Mouse (Mus musculus): ENCODE results near the gene Ocln. TPM values are rescaled to one million over a fixed set of nuclear protein-coding genes. Genes with fewer than 3 reads are reported as not detected.
A peak's percentile ranks its signal among the peaks of the same experiment; 100 is the strongest.

Gene Ocln
- total RNA-seq, 1 experiment: 6.2 TPM

- Histone ChIP-seq H3K9ac (ENCODE audit: insufficient read depth, low read depth, low read length, poor library complexity, severe bottlenecking) (peak overlapping the region; percentile 94), H3K9me3 (ENCODE audit: control insufficient read depth, insufficient read depth, low read depth, low read length) (no peaks in the 10 kb centered on the region), H3K4me3 (ENCODE audit: insufficient read depth in 1 of 2, low read depth in 1 of 2, low read length in 2 of 2, poor library complexity in 1 of 2, severe bottlenecking in 1 of 2) (peak overlapping the region; percentile 96 to 99), H3K4me1 (ENCODE audit: control insufficient read depth in 2 of 2, insufficient read depth in 2 of 2, low read length in 2 of 2, poor library complexity in 1 of 2) (peaks cover 0 to 3% of the 10 kb centered on the region in 2 experiments; a peak in 1 of 4 replicates), H3K27ac (ENCODE audit: insufficient read depth, low read depth, low read length, poor library complexity, severe bottlenecking) (no peak overlapping the region), H3K36me3 (ENCODE audit: control insufficient read depth, insufficient read depth, low read length, poor library complexity, severe bottlenecking) (peaks cover 6% of the 10 kb centered on the region; the same call in 1 of the 2 replicates)
- DNase-seq (ENCODE audit: low read depth, low spot score): no peak
- TF ChIP-seq MAFK (IDR thresholded peaks at IDR 0.05; ENCODE audit: insufficient read depth, low read depth, low read length) (no peak), HCFC1 (IDR thresholded peaks at IDR 0.05; ENCODE audit: borderline replicate concordance, insufficient read depth, low read length) (no peak), ZC3H11A (IDR thresholded peaks at IDR 0.05; ENCODE audit: borderline replicate concordance, low read depth, low read length) (no peak), ZNF384 (IDR thresholded peaks at IDR 0.05; ENCODE audit: low read depth, low read length) (no peak), CHD2 (IDR thresholded peaks at IDR 0.05; ENCODE audit: low read depth, low read length) (no peak)
- in situ Hi-C loops (cut with MboI; ENCODE audit: low sequenced_read_pairs in 2 of 2, unreplicated experiment in 2 of 2): no loop called here
Observed at GRCm38 (mm10) chr13:100491623-100492022, 60.9 kb downstream of the Ocln start.

- Histone ChIP-seq H3K36me3 (ENCODE audit: control insufficient read depth, insufficient read depth, low read length, poor library complexity, severe bottlenecking) (peaks cover 7% of the 10 kb centered on the region; the same call in 1 of the 2 replicates), H3K27ac (ENCODE audit: insufficient read depth, low read depth, low read length, poor library complexity, severe bottlenecking) (no peak overlapping the region), H3K9me3 (ENCODE audit: control insufficient read depth, insufficient read depth, low read depth, low read length) (no peaks in the 10 kb centered on the region), H3K4me3 (ENCODE audit: insufficient read depth in 1 of 2, low read depth in 1 of 2, low read length in 2 of 2, poor library complexity in 1 of 2, severe bottlenecking in 1 of 2) (no peak overlapping the region), H3K9ac (ENCODE audit: insufficient read depth, low read depth, low read length, poor library complexity, severe bottlenecking) (no peak overlapping the region), H3K4me1 (ENCODE audit: control insufficient read depth in 2 of 2, insufficient read depth in 2 of 2, low read length in 2 of 2, poor library complexity in 1 of 2) (peaks cover 0 to 3% of the 10 kb centered on the region in 2 experiments; a peak in 1 of 4 replicates)
- no peak for DNase-seq (ENCODE audit: low read depth, low spot score)
- TF ChIP-seq CHD2 (IDR thresholded peaks at IDR 0.05; ENCODE audit: low read depth, low read length): no peak
- no peak for TF ChIP-seq ZNF384 (IDR thresholded peaks at IDR 0.05; ENCODE audit: low read depth, low read length)
- no peak for TF ChIP-seq ZC3H11A (IDR thresholded peaks at IDR 0.05; ENCODE audit: borderline replicate concordance, low read depth, low read length)
- TF ChIP-seq MAFK (IDR thresholded peaks at IDR 0.05; ENCODE audit: insufficient read depth, low read depth, low read length): no peak
- TF ChIP-seq HCFC1 (IDR thresholded peaks at IDR 0.05; ENCODE audit: borderline replicate concordance, insufficient read depth, low read length): no peak
- in situ Hi-C loops (cut with MboI; ENCODE audit: low sequenced_read_pairs in 2 of 2, unreplicated experiment in 2 of 2): no loop called here
Observed at GRCm38 (mm10) chr13:100490424-100490823, 62.1 kb downstream of the Ocln start.

- TF ChIP-seq ZNF384 (IDR thresholded peaks at IDR 0.05; ENCODE audit: low read depth, low read length): no peak
- no peak for TF ChIP-seq HCFC1 (IDR thresholded peaks at IDR 0.05; ENCODE audit: borderline replicate concordance, insufficient read depth, low read length)
- no peak for TF ChIP-seq ZC3H11A (IDR thresholded peaks at IDR 0.05; ENCODE audit: borderline replicate concordance, low read depth, low read length)
- no peak for TF ChIP-seq MAFK (IDR thresholded peaks at IDR 0.05; ENCODE audit: insufficient read depth, low read depth, low read length)
- no peak for TF ChIP-seq CHD2 (IDR thresholded peaks at IDR 0.05; ENCODE audit: low read depth, low read length)
- Histone ChIP-seq H3K4me1 (ENCODE audit: control insufficient read depth in 2 of 2, insufficient read depth in 2 of 2, low read length in 2 of 2, poor library complexity in 1 of 2) (no peaks in the 10 kb centered on the region), H3K9me3 (ENCODE audit: control insufficient read depth, insufficient read depth, low read depth, low read length) (no peaks in the 10 kb centered on the region), H3K27ac (ENCODE audit: insufficient read depth, low read depth, low read length, poor library complexity, severe bottlenecking) (no peak overlapping the region), H3K9ac (ENCODE audit: insufficient read depth, low read depth, low read length, poor library complexity, severe bottlenecking) (no peak overlapping the region), H3K4me3 (ENCODE audit: insufficient read depth in 1 of 2, low read depth in 1 of 2, low read length in 2 of 2, poor library complexity in 1 of 2, severe bottlenecking in 1 of 2) (no peak overlapping the region), H3K36me3 (ENCODE audit: control insufficient read depth, insufficient read depth, low read length, poor library complexity, severe bottlenecking) (peaks cover 13% of the 10 kb centered on the region)
- DNase-seq (ENCODE audit: low read depth, low spot score): no peak
- in situ Hi-C loops (cut with MboI; ENCODE audit: low sequenced_read_pairs in 2 of 2, unreplicated experiment in 2 of 2): no loop called here
Observed at GRCm38 (mm10) chr13:100483610-100484009, 68.9 kb downstream of the Ocln start.

GRCm38 (mm10) chr13:100463527-100464222, 88.8 kb downstream of the Ocln start:
- Histone ChIP-seq H3K4me3 (ENCODE audit: insufficient read depth in 1 of 2, low read depth in 1 of 2, low read length in 2 of 2, poor library complexity in 1 of 2, severe bottlenecking in 1 of 2) (no peak overlapping the region), H3K4me1 (ENCODE audit: control insufficient read depth in 2 of 2, insufficient read depth in 2 of 2, low read length in 2 of 2, poor library complexity in 1 of 2) (no peaks in the 10 kb centered on the region), H3K9ac (ENCODE audit: insufficient read depth, low read depth, low read length, poor library complexity, severe bottlenecking) (no peak overlapping the region), H3K36me3 (ENCODE audit: control insufficient read depth, insufficient read depth, low read length, poor library complexity, severe bottlenecking) (peaks cover 3% of the 10 kb centered on the region), H3K9me3 (ENCODE audit: control insufficient read depth, insufficient read depth, low read depth, low read length) (no peaks in the 10 kb centered on the region), H3K27ac (ENCODE audit: insufficient read depth, low read depth, low read length, poor library complexity, severe bottlenecking) (no peak overlapping the region)
- TF ChIP-seq MAFK (IDR thresholded peaks at IDR 0.05; ENCODE audit: insufficient read depth, low read depth, low read length) (no peak), ZC3H11A (IDR thresholded peaks at IDR 0.05; ENCODE audit: borderline replicate concordance, low read depth, low read length) (no peak), HCFC1 (IDR thresholded peaks at IDR 0.05; ENCODE audit: borderline replicate concordance, insufficient read depth, low read length) (no peak), ZNF384 (IDR thresholded peaks at IDR 0.05; ENCODE audit: low read depth, low read length) (no peak), CHD2 (IDR thresholded peaks at IDR 0.05; ENCODE audit: low read depth, low read length) (no peak)
- no peak for DNase-seq (ENCODE audit: low read depth, low spot score)
- in situ Hi-C loops (cut with MboI; ENCODE audit: low sequenced_read_pairs in 2 of 2, unreplicated experiment in 2 of 2): no loop called here

All from ES-E14 (cell line).